Mouse (Mus musculus) embryo, embryonic 11 days (tissue): Measurements from ENCODE around the gene Zmpste24.

Experiments
- DNase-seq: peaks from one replicate; pipeline ENCODE4 v3.0.0-alpha.2; 2015

The Zmpste24 gene

GRCm38 (mm10) chr4:121029632-121030031, 68.4 kb downstream of the Zmpste24 start:
- DNase-seq: no peak

GRCm38 (mm10) chr4:121028659-121029392, 69.2 kb downstream of the Zmpste24 start:
- DNase-seq: peak; percentile 73

GRCm38 (mm10) chr4:121028146-121028545, 69.9 kb downstream of the Zmpste24 start:
- no peak for DNase-seq

- DNase-seq: no peak
Measured at GRCm38 (mm10) chr4:121025681-121026080, 72.4 kb downstream of the Zmpste24 start.

- no peak for DNase-seq
Measured at GRCm38 (mm10) chr4:121023941-121024340, 74.1 kb downstream of the Zmpste24 start.

- no peak for DNase-seq
Measured at GRCm38 (mm10) chr4:121023464-121023863, 74.6 kb downstream of the Zmpste24 start.

GRCm38 (mm10) chr4:121021911-121022310, 76.1 kb downstream of the Zmpste24 start:
- no peak for DNase-seq

GRCm38 (mm10) chr4:121020040-121020790, 77.8 kb downstream of the Zmpste24 start:
- no peak for DNase-seq

- DNase-seq: no peak
Measured at GRCm38 (mm10) chr4:121018250-121018649, 79.8 kb downstream of the Zmpste24 start.

GRCm38 (mm10) chr4:121016928-121017657, 80.9 kb downstream of the Zmpste24 start, which contains the start of gene Smap2:
TSS of gene Smap2 (minus strand) at chr4:121017247.
- peak; percentile 100 for DNase-seq

- peak; percentile 30 for DNase-seq
Measured at GRCm38 (mm10) chr4:121016021-121016898, 81.8 kb downstream of the Zmpste24 start.

GRCm38 (mm10) chr4:121015268-121015659, 82.8 kb downstream of the Zmpste24 start:
- no peak for DNase-seq

- DNase-seq: no peak
Measured at GRCm38 (mm10) chr4:121014594-121015267, 83.3 kb downstream of the Zmpste24 start.

- no peak for DNase-seq
Measured at GRCm38 (mm10) chr4:121010770-121011549, 87.1 kb downstream of the Zmpste24 start.
